Mouse (Mus musculus): ENCODE results near the gene Slc22a23.

DNA sequence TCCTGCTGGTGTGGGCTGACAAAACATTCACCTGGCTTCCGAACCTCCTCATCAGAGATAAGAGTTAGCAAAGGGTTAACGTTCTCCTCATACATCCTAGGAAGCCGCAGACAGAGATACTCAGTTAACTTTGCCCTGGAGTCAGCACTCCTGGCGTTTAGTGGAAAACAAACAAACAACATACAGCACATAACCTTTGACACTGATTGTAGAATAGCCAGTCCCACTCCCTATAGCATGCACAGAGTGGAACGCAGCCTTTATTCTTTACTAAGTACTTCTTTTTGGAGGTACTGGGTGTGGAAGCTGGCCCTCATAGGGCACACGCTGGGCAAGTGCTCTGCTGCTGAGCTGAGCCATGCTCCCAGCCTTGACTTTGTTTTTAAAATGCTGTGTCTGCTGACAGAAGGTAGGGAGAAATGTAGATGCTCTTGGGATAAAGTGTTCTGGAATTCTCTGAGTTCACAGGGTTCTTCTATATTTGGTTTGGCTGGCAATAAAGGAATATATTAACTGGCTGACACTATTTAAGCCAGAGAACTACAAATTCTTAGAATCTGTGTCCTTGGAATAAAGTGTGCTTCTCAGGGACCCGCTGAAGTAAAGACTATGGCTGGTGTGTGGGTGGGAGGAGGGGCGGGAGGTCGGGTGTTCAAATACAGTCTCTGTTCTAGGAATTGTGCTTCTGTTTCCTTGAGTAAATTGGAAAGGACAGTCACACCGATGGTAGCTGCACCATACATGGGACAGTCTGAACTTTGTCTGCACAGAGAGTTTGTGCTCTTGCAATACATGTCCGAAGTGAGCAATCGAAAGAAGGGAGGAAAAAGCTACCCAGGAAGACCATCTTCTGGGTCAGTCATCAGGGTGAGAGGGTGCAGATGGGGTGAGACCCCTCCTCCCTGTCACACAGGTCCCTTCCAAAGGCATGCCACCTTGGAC, 117.0 kb downstream of the Slc22a23 start:
- no peak for TF ChIP-seq CTCF (IDR thresholded peaks at IDR 0.05; ENCODE audit: borderline replicate concordance, insufficient read depth, low read depth, low read length)
- TF ChIP-seq POLR2A (IDR thresholded peaks at IDR 0.05; ENCODE audit: borderline replicate concordance, insufficient read depth, low read length) = no peak

Data from cerebellum, adult 2 months (tissue).